Mouse (Mus musculus) stomach, embryonic 15.5 days (tissue): ENCODE measurements at regions not wholly inside any gene's neighbourhood (a gene's known extent, or its start where the extent isn't known, plus 50 kb on each side); places are given as distances from the start of the nearest gene placed in this dataset.

Experiments
- ATAC-seq: fragments of 200-750 bp; cut with Nextera tagmentation; 2 replicates; pipeline ENCODE4 v1.8.0; 2017; ENCODE audit warnings: low read depth, moderate number of reproducible peaks, moderate TSS enrichment; ENCODE audit not compliant: insufficient read depth, low FRiP score
- H3K27ac ChIP-seq: fragments of 300-500 bp; sonication (generic); 2 replicates; pipeline ENCODE4 v1.5.1; 2015; ENCODE audit warnings: mild to moderate bottlenecking, inconsistent platforms
- H3K27me3 ChIP-seq: fragments of 300-500 bp; sonication (generic); replicated peaks from 2 replicates; pipeline ENCODE4 v1.6.1; 2015; ENCODE audit warnings: inconsistent platforms
- H3K36me3 ChIP-seq: fragments of 300-500 bp; sonication (generic); 2 replicates; pipeline ENCODE4 v1.6.1; 2015; ENCODE audit warnings: inconsistent platforms
- H3K4me1 ChIP-seq: fragments of 300-500 bp; sonication (generic); 2 replicates; pipeline ENCODE4 v1.6.1; 2015; ENCODE audit warnings: inconsistent platforms
- H3K4me2 ChIP-seq: fragments of 300-500 bp; sonication (generic); 2 replicates; pipeline ENCODE4 v1.6.1; 2015; ENCODE audit warnings: mild to moderate bottlenecking, inconsistent platforms
- H3K4me3 ChIP-seq: fragments of 300-500 bp; sonication (generic); replicated peaks from 2 replicates; pipeline ENCODE4 v1.5.1; 2015; ENCODE audit warnings: inconsistent platforms
- H3K9ac ChIP-seq: fragments of 300-500 bp; sonication (generic); 2 replicates; pipeline ENCODE4 v1.6.1; 2015; ENCODE audit warnings: inconsistent platforms
- H3K9me3 ChIP-seq: fragments of 300-500 bp; sonication (generic); 2 replicates; pipeline ENCODE4 v1.6.1; 2016; ENCODE audit warnings: inconsistent platforms
- WGBS: fragments of 180-500 bp; shearing (Covaris S2); methylation state at CpG from one replicate; pipeline ENCODE4 v1.1.7; 2015; 5-methylcytosine and 5-hydroxymethylcytosine counted together

GRCm38 (mm10) chr4:84081518-84081917 lies 556.2 kb downstream of the Ccdc171 start:
- ATAC-seq: no peak
- Histone ChIP-seq H3K4me2 (no peak overlapping the region), H3K36me3 (no peaks in the 10 kb centered on the region), H3K9ac (no peak overlapping the region), H3K4me3 (no peak overlapping the region), H3K27me3 (no peaks in the 10 kb centered on the region), H3K9me3 (no peaks in the 10 kb centered on the region), H3K4me1 (no peaks in the 10 kb centered on the region), H3K27ac (no peak overlapping the region)
- 56% methylated on average over 7 of the region's 7 CpGs for WGBS

- Histone ChIP-seq H3K4me2 (no peak overlapping the region), H3K36me3 (no peaks in the 10 kb centered on the region), H3K9me3 (no peaks in the 10 kb centered on the region), H3K4me1 (no peaks in the 10 kb centered on the region), H3K27me3 (no peaks in the 10 kb centered on the region), H3K27ac (peak overlapping the region; percentile 72), H3K4me3 (no peak overlapping the region), H3K9ac (no peak overlapping the region)
- ATAC-seq: peak; percentile 68
- WGBS: 44% methylated on average over 12 of the region's 12 CpGs
These were observed 562.8 kb downstream of the Ccdc171 start for GRCm38 (mm10) chr4:84088166-84088565.

- Histone ChIP-seq H3K4me3 (no peak overlapping the region), H3K4me2 (no peak overlapping the region), H3K27me3 (no peaks in the 10 kb centered on the region), H3K4me1 (no peaks in the 10 kb centered on the region), H3K9ac (no peak overlapping the region), H3K9me3 (no peaks in the 10 kb centered on the region), H3K36me3 (no peaks in the 10 kb centered on the region), H3K27ac (no peak overlapping the region)
- no peak for ATAC-seq
- 64% methylated on average over 9 of the region's 9 CpGs for WGBS
These were observed 567.2 kb downstream of the Ccdc171 start for GRCm38 (mm10) chr4:84092509-84092908.

GRCm38 (mm10) chr4:84095237-84095636 lies 569.9 kb downstream of the Ccdc171 start:
- no peak overlapping the region for H3K9ac ChIP-seq
- H3K36me3 ChIP-seq: no peaks in the 10 kb centered on the region
- no peaks in the 10 kb centered on the region for H3K4me1 ChIP-seq
- no peaks in the 10 kb centered on the region for H3K27me3 ChIP-seq
- 0 out of 2 replicates have a peak overlapping the region, but pooled peaks have one; percentile 1 for H3K27ac ChIP-seq
- no peak for ATAC-seq
- 50% methylated on average over 3 of the region's 3 CpGs for WGBS
- H3K4me3 ChIP-seq: no peak overlapping the region
- H3K9me3 ChIP-seq: no peaks in the 10 kb centered on the region
- no peak overlapping the region for H3K4me2 ChIP-seq

GRCm38 (mm10) chr4:84096081-84096480 lies 570.7 kb downstream of the Ccdc171 start:
- 0 out of 2 replicates have a peak overlapping the region, but pooled peaks have one; percentile 1 for H3K27ac ChIP-seq
- ATAC-seq: no peak
- H3K9me3 ChIP-seq: no peaks in the 10 kb centered on the region
- H3K4me2 ChIP-seq: no peak overlapping the region
- H3K36me3 ChIP-seq: no peaks in the 10 kb centered on the region
- WGBS: 79% methylated on average over 4 of the region's 4 CpGs
- H3K27me3 ChIP-seq: no peaks in the 10 kb centered on the region
- H3K4me1 ChIP-seq: no peaks in the 10 kb centered on the region
- no peak overlapping the region for H3K4me3 ChIP-seq
- no peak overlapping the region for H3K9ac ChIP-seq

- no peak overlapping the region for H3K4me3 ChIP-seq
- WGBS: 89% methylated on average over 8 of the region's 8 CpGs
- no peak overlapping the region for H3K27ac ChIP-seq
- no peak overlapping the region for H3K4me2 ChIP-seq
- H3K27me3 ChIP-seq: no peaks in the 10 kb centered on the region
- H3K4me1 ChIP-seq: no peaks in the 10 kb centered on the region; the same call in 1 of the 2 replicates
- H3K36me3 ChIP-seq: no peaks in the 10 kb centered on the region
- no peaks in the 10 kb centered on the region for H3K9me3 ChIP-seq
- ATAC-seq: no peak
- H3K9ac ChIP-seq: no peak overlapping the region
These were observed 573.7 kb downstream of the Ccdc171 start for GRCm38 (mm10) chr4:84099071-84099470.

GRCm38 (mm10) chr4:84101923-84102322 lies 573.2 kb downstream of the Bnc2 start:
- 85% methylated on average over 6 of the region's 6 CpGs for WGBS
- Histone ChIP-seq H3K9me3 (no peaks in the 10 kb centered on the region), H3K27me3 (no peaks in the 10 kb centered on the region), H3K27ac (no peak overlapping the region), H3K4me3 (no peak overlapping the region), H3K4me2 (no peak overlapping the region), H3K4me1 (no peaks in the 10 kb centered on the region; the same call in 1 of the 2 replicates), H3K36me3 (no peaks in the 10 kb centered on the region), H3K9ac (no peak overlapping the region)
- ATAC-seq: no peak

- no peaks in the 10 kb centered on the region; the same call in 1 of the 2 replicates for H3K4me1 ChIP-seq
- no peaks in the 10 kb centered on the region for H3K9me3 ChIP-seq
- no peaks in the 10 kb centered on the region for H3K36me3 ChIP-seq
- no peaks in the 10 kb centered on the region for H3K27me3 ChIP-seq
- no peak overlapping the region for H3K9ac ChIP-seq
- WGBS: 42% methylated on average over 11 of the region's 11 CpGs
- ATAC-seq: no peak
- no peak overlapping the region for H3K27ac ChIP-seq
- no peak overlapping the region for H3K4me2 ChIP-seq
- no peak overlapping the region for H3K4me3 ChIP-seq
These were observed 572.3 kb downstream of the Bnc2 start for GRCm38 (mm10) chr4:84102736-84103135.

- no peak for ATAC-seq
- Histone ChIP-seq H3K9me3 (no peaks in the 10 kb centered on the region), H3K4me2 (no peak overlapping the region), H3K27ac (no peak overlapping the region), H3K9ac (no peak overlapping the region), H3K36me3 (no peaks in the 10 kb centered on the region), H3K4me3 (no peak overlapping the region), H3K4me1 (no peaks in the 10 kb centered on the region), H3K27me3 (no peaks in the 10 kb centered on the region)
- WGBS: 78% methylated on average over 6 of the region's 6 CpGs
These were observed 566.5 kb downstream of the Bnc2 start for GRCm38 (mm10) chr4:84108592-84108991.

- no peak for ATAC-seq
- Histone ChIP-seq H3K4me1 (no peaks in the 10 kb centered on the region), H3K36me3 (no peaks in the 10 kb centered on the region), H3K9me3 (no peaks in the 10 kb centered on the region), H3K9ac (no peak overlapping the region), H3K27ac (no peak overlapping the region), H3K4me2 (no peak overlapping the region), H3K27me3 (no peaks in the 10 kb centered on the region), H3K4me3 (no peak overlapping the region)
- 36% methylated on average over 12 of the region's 12 CpGs for WGBS
These were observed 565.1 kb downstream of the Bnc2 start for GRCm38 (mm10) chr4:84109771-84110503.

- no peak overlapping the region for H3K4me2 ChIP-seq
- no peaks in the 10 kb centered on the region for H3K27me3 ChIP-seq
- no peaks in the 10 kb centered on the region for H3K36me3 ChIP-seq
- no peak overlapping the region for H3K9ac ChIP-seq
- H3K9me3 ChIP-seq: no peaks in the 10 kb centered on the region
- no peaks in the 10 kb centered on the region for H3K4me1 ChIP-seq
- no peak for ATAC-seq
- WGBS: 76% methylated on average over 10 of the region's 10 CpGs
- H3K4me3 ChIP-seq: no peak overlapping the region
- H3K27ac ChIP-seq: no peak overlapping the region
These were observed 560.7 kb downstream of the Bnc2 start for GRCm38 (mm10) chr4:84114162-84115040.

- no peak overlapping the region for H3K9ac ChIP-seq
- H3K27ac ChIP-seq: no peak overlapping the region
- no peak overlapping the region for H3K4me2 ChIP-seq
- no peaks in the 10 kb centered on the region for H3K27me3 ChIP-seq
- 0 out of 2 replicates have a peak, but pooled peaks cover 3% of the 10 kb centered on the region for H3K4me1 ChIP-seq
- no peaks in the 10 kb centered on the region for H3K36me3 ChIP-seq
- ATAC-seq: no peak
- 89% methylated on average over 2 of the region's 2 CpGs for WGBS
- no peak overlapping the region for H3K4me3 ChIP-seq
- H3K9me3 ChIP-seq: no peaks in the 10 kb centered on the region
These were observed 556.7 kb downstream of the Bnc2 start for GRCm38 (mm10) chr4:84118284-84118919.
